Mouse (Mus musculus): ENCODE measurements around the gene Cntn5. TPM values are rescaled to one million over a fixed set of nuclear protein-coding genes. Genes with fewer than 3 reads are reported as not detected.

Cntn5 gene
- polyA plus RNA-seq, 1 experiment from 2014 or later, result 0.42 TPM

DNA sequence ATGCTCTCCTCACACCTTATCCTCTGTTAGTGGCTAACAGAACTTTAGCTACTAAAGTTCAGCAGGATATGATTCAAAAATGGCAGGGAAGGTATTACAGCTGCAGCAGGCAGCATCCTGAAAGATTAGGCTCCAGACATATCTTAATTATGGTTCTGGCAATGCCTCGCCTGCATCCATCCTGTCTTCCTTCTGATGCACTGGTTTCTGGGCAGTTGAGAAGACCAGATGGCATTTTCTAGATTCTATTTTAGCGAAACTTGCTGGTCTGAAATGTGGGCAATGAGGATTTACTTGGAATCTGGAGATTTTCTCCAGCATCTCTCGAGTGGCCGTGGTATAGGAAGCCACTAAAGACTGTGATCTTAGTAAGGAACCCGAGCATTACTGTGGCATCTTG is 1230.0 kb downstream of the Cntn5 start:
- 89% methylated on average over 5 of the region's 5 CpGs for WGBS
- Histone ChIP-seq H3K27me3 (replicated peaks; ENCODE audit: low read depth, poor library complexity, severe bottlenecking) (no peaks in the 10 kb centered on the region), H3K4me3 (no peak overlapping the region), H3K36me3 (replicated peaks) (no peaks in the 10 kb centered on the region), H3K27ac (replicated peaks) (no peak overlapping the region), H3K4me1 (0 out of 2 replicates have a peak, but pooled peaks cover 2% of the 10 kb centered on the region), H3K9me3 (no peaks in the 10 kb centered on the region)
- no peak for DNase-seq (ENCODE audit: low spot score)

DNA sequence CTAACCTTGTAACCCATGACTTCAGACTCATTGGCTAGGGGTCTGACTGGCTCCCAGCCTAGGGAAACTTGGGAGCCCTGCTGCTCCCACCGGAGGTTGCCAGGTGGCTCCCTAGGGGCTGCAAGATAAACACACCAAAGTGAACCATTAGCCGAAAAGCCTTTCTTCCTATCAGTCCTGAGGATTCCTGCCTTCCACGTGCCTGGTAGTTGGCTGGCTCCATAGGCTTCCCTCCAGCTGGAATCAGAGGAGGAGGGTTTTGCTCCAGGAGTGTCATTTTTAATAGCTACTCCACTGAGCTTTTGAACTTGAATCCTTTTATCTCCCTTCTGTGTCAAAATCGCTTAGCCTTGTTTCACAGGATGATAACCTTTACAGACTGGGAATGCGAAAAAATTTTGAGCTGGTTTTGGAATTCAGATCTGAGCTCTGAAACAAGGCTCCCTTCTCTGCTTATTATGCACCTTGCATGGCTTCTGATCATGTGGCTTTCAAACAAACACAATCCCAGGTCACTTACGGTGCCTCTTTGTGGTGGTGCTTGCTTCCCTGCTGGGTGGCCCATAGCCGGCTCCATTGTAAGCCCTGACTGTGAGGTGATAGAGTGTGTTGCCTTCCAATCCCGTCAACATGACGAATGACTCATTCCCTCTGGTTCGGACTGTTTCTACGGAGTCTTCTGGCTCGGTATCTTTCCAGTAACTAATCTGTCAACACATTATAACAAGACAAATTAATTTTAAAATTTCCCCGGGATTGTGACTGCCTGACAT is 1231.1 kb downstream of the Cntn5 start:
- 0 out of 2 replicates have a peak, but pooled peaks cover 2% of the 10 kb centered on the region for H3K4me1 ChIP-seq
- DNase-seq (ENCODE audit: low spot score), result no peak
- no peaks in the 10 kb centered on the region for H3K36me3 ChIP-seq (replicated peaks)
- no peaks in the 10 kb centered on the region for H3K27me3 ChIP-seq (replicated peaks; ENCODE audit: low read depth, poor library complexity, severe bottlenecking)
- no peak overlapping the region for H3K4me3 ChIP-seq
- no peak overlapping the region for H3K27ac ChIP-seq (replicated peaks)
- no peaks in the 10 kb centered on the region for H3K9me3 ChIP-seq
- WGBS, result 23% methylated on average over 13 of the region's 13 CpGs

DNA sequence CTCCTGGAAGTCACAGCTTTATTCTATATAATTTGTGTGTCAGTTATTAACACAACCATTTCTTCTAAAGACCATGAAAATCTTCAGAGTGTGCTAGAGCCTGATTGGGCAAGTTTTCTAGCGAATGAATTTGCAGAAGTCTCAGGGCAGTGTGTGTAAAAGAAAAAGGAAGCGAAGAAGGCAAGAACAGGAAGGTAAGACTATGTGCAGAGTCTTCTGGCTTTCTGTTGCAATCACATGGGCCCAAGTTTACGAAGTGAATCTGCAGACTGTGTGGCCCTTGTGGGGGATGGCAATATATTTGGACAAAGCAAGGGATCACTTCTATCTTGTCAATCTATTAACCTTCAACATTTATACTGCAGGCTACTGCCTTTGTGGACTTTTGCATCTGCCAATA is 1251.1 kb downstream of the Cntn5 start:
- no peak overlapping the region for H3K27ac ChIP-seq (replicated peaks)
- H3K4me3 ChIP-seq, result no peak overlapping the region
- DNase-seq (ENCODE audit: low spot score), result no peak
- no peaks in the 10 kb centered on the region for H3K4me1 ChIP-seq
- WGBS, result 90% methylated on average over 3 of the region's 3 CpGs
- no peaks in the 10 kb centered on the region for H3K27me3 ChIP-seq (replicated peaks; ENCODE audit: low read depth, poor library complexity, severe bottlenecking)
- H3K9me3 ChIP-seq, result no peaks in the 10 kb centered on the region
- no peaks in the 10 kb centered on the region for H3K36me3 ChIP-seq (replicated peaks)

DNA sequence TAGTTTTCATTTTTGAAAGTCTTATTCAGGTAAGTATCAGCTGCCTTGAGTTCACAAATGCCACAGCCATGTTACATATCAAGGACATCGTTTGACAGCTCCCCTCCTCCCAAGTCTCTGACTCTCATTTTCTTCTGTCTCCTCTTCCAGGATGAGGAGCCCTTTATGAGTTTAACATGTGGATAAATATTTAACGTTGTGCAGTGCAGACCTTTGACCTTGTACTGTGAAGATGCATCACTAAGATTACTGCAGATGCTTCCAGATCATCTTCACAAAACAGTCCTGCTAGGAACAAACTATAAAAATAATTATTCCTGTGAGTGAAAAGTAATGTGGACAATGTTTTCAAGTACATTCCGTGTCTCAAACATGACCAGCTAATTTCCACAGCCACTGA is 1257.2 kb downstream of the Cntn5 start:
- Histone ChIP-seq H3K36me3 (replicated peaks) (no peaks in the 10 kb centered on the region), H3K4me3 (no peak overlapping the region), H3K27ac (replicated peaks) (no peak overlapping the region), H3K27me3 (replicated peaks; ENCODE audit: low read depth, poor library complexity, severe bottlenecking) (no peaks in the 10 kb centered on the region), H3K4me1 (no peaks in the 10 kb centered on the region), H3K9me3 (no peaks in the 10 kb centered on the region)
- WGBS, result 82% methylated on average over 3 of the region's 3 CpGs
- no peak for DNase-seq (ENCODE audit: low spot score)

DNA sequence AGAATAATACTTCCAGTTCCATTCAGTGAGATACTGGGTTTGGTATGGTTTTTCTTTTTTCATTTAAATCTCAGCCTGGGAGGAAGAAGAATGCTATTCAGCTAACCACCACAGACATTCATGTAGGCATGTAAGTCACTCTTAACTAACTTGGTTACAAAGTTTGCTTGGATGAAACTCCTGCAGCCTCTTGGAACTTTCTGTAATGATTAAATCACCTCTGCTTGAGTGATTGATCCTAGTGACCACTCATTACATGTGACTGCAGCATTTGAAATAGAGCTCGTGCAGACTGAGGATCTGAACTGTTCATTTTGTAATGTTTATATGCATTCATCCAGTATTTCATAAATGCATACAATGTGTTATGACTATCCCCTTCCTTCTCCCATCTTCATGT is 1258.3 kb downstream of the Cntn5 start:
- WGBS, result 83% methylated on average over 1 of the region's 1 CpGs
- DNase-seq (ENCODE audit: low spot score), result no peak
- H3K4me3 ChIP-seq, result no peak overlapping the region
- no peaks in the 10 kb centered on the region for H3K36me3 ChIP-seq (replicated peaks)
- H3K27me3 ChIP-seq (replicated peaks; ENCODE audit: low read depth, poor library complexity, severe bottlenecking), result no peaks in the 10 kb centered on the region
- H3K9me3 ChIP-seq, result no peaks in the 10 kb centered on the region
- no peak overlapping the region for H3K27ac ChIP-seq (replicated peaks)
- H3K4me1 ChIP-seq, result no peaks in the 10 kb centered on the region

Small RNA genes lying within 50 kb of the gene (microRNA-seq; reads per million reads assigned to microRNA genes)
- not detected for gene Gm24496
- gene Gm25086, result not detected
- not detected for gene Gm26195
- gene Mir6237, result not detected

Measured in embryonic facial prominence, embryonic 10.5 days (tissue).